Mouse (Mus musculus) embryo, embryonic 10 days (tissue): ENCODE measurements at regions not wholly inside any gene's neighbourhood (a gene's known extent, or its start where the extent isn't known, plus 50 kb on each side); places are given as distances from the start of the nearest gene placed in this dataset.
"Not testable (repeated sequence)": the region's sequence is repeated elsewhere in the genome, so short reads cannot be mapped to it uniquely, and the experiment has no call there.

ENCODE experiments used
- DNase-seq: peaks from one replicate; pipeline ENCODE4 v3.0.0-alpha.2; 2015; ENCODE audit warnings: low spot score

DNA sequence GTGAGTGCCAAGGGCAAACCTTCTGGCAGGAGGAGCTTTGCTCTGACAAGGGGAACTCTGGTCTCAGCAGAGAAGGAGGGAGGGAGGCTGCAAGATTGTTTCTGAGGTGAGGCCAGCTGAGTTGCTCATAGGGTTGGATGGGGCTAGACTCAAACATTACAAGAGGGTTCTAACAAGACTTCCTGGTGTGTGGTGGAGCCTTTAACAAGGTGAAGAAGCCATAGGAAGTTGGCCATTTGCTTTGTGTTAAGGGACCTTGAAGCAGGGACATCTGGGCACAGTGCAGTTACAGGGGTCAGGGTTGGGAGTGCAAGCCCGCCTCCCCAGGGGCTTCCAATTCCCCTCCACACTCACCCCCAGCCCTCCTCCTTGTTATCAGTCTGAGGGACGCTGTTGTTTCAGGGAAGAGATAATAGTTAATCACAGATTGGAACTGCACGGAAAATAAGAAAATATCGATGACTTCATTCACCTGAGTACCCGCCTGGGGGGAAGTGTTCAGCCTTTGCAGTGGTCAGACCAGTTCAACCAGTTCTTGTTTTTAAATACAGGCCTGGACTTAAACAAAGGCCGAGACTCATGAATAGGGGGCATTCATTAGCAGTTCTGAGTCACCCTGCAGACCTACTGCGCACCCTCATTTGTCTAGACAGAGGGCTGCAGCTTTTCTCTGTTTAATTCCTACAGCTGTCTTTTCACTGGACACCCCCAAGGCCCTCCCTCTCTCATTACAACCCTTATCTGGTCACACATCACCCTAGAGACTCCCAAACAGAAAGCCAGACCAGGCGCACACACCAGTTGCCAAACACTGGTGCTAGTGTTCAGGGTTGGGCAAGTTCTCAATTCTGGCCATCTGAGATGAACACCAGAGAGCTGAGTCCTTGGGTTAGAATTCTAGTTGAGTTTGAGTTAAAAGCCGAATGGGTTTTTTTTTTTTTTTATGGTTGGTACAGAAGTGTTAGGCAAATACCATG lies 139.5 kb downstream of the Bcl2l11 start:
- DNase-seq, result no peak

DNA sequence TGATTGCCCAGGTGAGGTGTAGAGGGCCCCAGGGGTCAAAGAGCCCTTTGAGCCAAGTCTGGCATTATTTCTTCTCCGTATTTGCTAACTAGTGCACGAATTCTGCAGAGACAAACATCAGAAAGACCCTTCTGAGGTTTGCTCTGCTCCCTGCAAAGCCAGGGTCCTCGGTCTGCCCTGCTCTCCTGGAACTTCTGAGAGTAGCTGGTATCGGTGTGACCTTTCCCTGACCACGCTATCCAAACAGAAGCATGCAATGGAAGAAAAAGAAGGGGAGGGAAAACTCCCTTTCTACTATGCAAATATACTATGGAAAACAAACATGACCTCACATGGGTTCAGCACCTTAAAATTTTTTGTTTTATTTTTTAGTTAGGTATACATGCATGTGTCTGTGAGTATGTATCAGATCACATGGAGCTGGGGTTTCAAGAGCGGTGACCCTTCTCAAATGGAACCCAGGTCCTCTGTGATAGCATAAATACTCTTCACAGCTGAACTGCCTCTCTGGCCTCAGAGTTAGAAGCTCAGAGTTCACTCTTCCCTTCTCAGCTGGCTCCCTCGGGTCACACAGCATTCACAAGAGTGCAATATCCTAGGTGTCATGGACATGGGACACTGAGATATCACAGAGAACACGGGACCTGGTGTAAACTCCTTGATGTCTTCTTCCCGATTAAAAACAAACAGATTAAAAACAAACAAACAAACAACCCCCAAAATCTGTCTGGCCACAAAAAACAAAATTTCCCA lies 144.7 kb downstream of the Bcl2l11 start:
- no peak for DNase-seq

DNA sequence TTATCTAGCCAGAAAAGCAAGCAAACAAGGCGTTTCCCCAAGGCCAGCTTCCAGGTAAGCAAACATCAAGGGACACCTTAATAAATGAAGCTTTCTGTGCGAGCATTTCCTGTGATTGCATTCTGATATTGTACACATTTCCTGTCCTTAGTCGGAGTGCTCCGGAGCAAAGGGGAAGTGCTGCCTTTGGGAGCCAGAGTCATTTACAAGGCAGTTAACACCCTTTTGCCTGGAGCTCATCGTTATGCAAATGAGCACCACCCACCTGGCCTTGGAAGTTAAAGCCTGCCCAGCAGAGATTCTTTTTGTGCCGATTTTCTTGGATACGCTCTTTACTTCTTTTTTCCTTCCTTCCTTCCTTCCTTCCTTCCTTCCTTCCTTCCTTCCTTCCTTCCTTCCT lies 147.0 kb downstream of the Bcl2l11 start:
- DNase-seq, result no peak

DNA sequence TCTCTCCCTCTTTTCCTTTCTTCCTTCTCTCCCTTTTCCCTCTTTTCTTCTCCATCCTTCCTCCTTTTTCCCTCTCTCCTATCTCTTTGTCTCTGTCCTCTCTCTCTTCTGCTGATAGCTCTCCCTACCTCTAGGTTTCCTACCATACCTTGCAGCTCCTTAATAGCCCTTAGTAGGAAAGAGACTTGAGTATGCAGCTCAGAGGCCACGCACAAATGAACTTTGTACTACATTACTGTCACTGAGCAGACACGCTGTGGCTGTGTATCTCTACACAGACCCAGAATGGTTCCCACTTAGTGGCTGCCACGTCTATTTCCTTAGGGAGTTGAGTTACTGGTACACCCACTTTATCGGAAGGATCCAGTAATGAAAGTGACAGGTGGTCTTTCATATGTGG lies 147.5 kb downstream of the Bcl2l11 start:
- no peak for DNase-seq

DNA sequence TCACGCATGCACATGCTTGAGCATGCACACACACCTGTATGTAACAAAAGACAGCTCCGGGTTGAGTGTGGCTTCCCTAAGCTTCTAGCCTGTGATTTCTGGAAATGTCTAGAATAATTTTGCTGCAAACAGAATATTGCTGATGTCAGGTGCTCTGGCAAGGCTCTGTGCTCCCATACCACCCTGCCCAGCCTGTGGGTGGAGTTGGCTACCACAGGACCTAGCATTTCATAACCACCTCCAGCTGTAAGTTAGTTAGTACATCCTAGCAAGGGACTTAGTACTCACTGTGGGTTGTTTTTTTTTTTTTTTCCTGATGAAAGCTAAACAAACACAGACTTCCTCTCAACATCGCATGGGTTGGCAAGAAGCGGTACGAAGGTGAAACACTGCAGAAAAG lies 150.5 kb downstream of the Bcl2l11 start:
- DNase-seq, result no peak

DNA sequence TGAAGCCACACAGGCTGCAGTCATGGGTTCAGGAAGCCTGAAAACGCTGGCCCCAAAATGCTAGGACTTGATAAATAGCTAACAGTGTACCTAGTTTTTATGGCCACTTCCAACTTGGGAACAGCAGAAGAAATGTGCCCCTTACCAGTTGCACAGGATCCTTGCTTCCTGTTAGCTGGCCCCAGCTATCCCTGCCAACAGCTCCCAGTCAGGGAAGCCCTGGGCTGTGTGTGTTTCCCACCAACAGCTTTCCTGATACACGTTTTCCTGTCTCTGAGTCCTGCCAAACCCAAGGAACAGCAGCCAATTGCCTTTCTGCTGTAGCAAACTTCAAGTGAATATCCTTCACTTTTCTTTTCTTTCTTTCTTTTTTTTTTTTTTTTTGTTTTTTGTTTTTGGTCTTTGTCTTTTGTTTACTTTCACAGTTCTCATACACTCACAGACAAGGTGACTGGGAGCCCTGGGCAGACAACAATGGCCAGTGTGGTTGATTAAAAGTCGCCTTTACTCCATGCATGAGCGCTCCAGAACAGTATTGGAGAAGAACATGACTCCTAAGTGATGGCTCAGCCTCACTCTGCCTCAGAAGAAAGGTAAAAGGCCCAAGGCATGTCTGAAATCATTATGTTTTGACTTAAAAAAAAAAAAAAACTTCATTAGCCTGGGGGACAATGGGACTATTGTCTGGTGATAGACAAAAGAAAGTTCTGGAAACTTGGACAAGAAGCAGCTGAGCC lies 151.7 kb downstream of the Bcl2l11 start:
- peak; percentile 41 for DNase-seq

DNA sequence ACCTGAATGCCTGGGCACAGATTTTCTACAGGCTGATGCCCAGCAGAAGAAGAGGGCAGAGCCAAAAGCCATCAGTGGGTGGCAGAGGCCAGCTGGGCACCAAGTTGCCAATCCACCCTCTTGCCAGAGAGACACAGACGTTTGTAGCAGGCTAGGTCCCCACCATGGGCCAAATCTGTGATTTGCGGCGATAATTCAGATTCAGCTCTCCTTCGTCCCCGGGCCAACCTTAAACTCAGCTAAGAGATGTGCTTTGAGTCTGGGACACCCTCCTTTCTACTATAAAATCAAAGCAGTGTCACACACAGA lies 152.2 kb downstream of the Bcl2l11 start:
- DNase-seq, result no peak

DNA sequence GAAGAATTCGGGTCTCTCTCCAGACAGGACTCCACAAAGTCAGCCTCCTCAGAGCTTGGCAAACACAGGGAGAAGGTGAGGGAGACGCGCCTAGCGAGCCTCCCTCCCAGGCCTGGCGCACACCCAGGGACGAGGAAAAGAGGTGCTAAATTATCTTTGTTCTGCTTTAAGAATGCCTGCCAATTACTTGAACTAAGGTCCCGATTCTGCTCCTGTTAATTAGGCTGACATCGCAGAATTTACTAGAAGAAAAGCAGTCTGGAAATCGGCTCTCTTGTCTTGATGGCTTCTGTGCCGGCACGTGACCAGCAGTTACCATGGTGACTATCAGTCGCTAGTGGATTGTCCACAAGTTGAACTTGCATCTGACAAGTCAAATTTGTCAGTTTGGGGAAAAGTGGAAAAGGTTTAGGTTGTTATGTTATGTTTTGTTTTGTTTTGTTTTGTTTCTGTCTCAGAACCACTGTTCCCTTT lies 152.8 kb downstream of the Bcl2l11 start:
- DNase-seq, result peak; percentile 65

DNA sequence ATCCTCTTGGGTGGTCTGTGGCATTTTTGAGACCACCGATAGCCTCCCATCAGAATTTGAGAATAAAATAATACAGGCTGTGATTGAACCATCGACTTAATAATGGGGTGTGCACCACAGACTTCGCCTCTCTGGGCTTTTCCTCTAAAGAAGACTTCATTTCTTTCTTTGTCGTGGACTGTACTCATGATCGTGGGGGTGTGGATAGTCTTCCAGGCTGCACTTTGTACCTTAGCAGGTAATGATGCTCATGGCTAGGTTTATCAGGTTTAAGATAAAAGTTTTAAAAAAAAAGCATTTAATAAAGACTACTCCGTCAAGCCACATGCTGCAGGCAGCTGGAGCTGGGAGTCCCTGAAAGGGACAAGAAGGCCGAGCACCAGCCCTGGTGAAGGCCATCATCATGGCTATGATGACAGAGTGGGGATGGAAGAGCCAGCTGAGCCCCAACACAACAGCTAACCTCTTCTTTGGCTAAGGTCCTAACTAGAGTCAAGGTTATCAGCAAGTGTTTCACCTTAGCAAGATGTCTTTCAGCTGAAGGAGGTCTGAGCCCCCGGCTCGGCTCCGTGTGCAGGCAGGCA lies 153.4 kb downstream of the Bcl2l11 start:
- DNase-seq, result no peak

DNA sequence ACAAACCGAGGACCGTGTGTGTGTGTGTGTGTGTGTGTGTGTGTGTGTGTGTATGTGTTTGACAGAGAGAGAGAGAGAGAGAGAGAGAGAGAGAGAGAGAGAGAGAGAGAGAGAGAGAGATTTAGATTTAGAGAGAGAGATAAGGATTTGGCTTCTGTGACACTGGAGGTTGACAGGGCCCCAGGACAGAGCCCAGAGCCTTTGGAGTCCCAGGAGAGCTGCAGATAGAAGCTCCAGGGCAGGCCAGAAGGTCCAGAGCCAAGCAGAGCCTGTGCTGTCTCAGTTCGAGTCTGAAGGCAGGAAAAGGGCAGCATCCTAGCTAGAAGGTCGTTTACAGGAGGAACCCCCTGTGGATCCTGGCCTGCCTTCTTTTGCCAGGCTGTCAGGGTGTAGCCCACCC lies 156.8 kb downstream of the Bcl2l11 start:
- DNase-seq, result no peak

DNA sequence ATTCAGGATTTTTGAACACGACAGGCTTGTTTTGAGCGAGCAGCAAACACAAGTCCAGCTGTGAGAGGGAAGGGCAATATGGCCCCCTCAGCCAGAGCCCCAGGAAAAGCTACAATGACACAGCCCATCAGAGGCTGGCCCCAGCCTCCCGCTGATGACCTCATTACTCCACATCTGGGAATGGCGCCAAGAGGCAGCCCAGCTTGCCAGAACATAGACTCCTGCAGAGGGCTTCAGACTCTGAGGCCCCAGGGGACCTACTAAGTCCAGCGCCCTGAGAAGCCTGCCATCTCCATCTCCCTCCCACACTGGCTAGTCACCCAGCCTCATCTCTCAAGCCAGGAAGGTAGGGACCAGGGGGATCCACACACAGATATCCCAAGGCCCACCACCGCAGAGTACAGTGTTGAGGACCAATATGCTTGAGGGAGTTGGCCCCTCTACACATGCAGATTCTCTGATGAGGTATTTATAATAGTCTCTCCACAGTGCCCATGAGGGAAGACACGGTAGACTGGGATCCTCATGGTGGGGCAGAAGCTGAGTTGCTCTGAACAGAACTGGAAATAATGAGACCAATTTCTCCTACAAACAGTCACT lies 159.1 kb downstream of the Bcl2l11 start:
- DNase-seq, result no peak

DNA sequence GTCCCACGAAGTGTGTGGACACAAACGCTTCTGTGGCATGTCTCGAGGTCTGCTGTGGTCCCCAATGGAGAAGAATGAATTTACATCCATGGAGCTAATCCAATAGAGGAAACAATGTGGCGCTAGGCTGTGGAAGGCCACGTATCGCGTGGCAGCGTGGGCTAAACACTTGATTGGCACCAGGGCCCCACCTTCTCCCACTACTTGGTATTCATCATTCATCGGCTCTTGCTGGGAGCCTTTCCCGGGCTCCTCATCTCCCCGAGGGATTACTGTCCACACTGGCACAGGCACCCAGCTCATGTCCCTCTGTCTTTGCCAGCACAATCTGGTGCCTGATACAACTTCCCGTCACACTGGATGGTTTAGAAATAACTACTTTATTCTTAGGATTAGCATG lies 159.6 kb downstream of the Bcl2l11 start:
- no peak for DNase-seq

DNA sequence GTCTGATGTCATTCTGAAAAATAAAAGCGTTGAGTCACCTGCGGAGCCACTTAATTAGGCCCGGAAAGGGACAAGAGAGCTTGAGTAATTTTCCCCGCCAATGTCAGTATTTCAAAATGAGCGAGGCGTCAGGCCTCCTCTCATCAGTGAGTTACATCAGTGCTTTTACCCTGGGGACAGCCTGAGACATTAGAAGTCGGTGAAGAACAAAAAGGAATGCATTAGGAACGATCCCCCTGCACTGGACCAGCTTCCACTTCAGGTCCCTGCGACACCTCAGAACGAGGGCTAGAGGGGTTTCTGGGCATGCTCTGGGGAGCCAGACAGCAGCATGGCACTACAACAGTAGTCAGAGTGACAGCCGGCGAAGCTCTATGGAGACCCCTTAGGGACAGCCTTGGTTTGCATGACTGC lies 162.3 kb downstream of the Bcl2l11 start:
- no peak for DNase-seq

DNA sequence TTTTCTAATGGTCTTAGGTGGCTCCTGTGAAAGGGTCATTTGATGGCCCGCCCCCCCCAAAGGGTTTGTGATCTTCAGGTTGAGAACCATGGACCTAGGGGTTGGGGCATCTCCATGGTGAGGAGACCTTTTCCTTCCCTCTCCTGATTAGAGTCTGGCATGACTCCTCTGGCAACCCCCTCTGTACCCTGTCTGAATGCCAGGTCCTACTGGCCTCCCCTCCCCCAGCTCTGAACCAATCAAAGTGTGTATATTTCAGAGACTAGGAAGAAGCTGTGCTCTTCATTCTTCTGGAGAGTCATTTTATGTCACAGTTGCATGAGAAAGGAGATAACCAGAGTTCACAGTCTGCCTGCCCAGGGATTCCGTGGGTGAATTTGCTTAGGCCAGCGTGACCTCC lies 164.8 kb downstream of the Bcl2l11 start:
- DNase-seq, result no peak

DNA sequence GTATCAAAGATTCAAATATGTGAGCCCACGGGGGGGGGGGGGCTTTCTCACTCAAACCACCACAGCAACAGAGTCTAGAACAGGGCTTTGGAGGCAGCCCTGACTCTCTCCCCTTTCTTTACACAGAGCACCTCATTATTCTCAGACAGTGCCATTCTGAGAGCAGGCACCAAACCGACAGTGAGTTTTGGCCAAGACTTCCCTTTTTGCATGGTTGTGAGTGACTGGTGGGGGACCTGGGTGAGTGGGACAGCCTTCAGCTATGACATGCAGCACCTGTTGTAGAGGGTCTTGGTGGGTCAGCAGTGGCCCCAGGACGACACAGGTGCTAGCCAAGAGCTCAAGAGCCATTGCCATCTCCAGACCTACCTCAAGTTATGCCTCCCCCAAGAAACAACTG lies 168.8 kb downstream of the Bcl2l11 start:
- DNase-seq, result no peak

DNA sequence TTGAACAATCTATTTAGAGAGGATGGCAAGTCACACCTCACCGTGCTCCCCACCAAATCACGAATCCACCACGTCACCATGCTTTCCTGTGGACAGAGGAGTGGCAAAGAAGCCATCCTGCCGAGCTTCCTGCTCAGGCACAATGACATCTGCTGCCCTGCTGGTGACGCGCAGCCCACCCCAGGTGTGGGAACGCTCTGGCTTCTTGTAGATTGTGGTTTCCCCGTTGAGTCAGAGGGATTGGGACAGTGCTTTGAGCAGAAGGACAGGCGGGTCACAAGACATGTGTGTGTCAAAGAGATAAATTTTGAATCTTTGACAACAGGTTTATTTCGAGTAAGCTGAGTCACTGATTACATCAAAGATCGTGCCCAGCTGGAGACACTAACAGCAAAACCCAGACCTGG lies 169.2 kb downstream of the Bcl2l11 start:
- DNase-seq, result no peak

DNA sequence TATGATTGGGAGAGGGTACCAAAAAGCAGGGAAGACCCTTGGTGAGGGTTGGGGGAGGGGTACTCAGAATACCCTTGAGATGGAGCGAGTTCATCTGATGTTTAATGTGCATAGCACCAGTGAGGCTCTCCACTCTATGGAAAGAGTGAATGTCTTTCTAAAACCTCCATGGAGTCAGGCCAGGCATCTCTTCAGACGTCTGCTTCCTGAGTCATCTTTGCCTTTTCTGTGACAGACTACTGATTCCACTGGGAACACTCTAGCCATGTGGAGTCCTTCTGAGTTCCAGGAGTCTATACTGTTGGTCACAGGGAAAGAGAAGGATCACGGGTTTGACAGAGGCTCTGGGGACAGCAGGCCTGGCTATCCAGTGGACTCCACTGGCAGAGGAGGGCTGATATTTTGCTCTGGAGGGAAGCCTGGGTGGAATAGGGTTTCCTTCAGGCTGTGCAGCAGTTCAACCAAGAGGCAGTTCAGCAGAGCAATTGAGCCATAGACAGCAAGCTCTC lies 169.9 kb downstream of the Bcl2l11 start:
- no peak for DNase-seq

DNA sequence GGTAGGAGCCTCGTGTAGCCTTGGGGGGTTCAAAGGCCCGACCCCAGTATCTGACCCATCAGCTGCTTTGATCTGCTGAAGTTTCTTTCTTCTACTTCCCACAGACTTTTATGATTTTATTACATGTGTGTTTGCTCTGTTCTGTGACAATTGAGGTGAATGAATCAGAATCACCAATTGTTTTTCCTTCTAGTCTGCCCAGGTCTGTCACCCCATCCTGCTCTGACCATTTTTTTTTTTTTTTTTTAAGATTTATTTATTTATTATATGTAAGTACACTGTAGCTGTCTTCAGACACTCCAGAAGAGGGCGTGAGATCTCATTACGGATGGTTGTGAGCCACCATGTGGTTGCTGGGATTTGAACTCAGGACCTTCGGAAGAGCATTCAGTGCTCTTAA lies 170.6 kb downstream of the Bcl2l11 start:
- not testable (repeated sequence) for DNase-seq

DNA sequence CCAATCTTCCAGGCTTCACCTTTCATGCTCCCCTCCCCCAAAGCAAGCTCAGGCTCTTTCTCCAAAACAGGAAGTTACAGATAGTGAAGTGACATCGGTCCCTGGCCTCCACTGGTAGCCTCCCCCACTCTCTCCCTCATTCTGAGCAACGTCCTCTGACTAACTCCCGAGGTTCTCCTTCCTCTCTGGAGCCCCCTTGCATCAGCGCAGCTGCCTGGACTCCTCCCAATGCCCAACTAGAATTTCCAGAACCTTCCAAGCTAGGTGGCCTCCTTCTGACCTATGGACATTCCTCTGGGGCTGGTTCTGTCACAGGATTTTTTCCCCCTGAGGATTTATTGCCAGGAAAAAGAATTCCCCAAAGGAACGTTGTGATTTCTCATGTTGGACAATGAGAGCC lies 171.1 kb downstream of the Bcl2l11 start:
- DNase-seq, result peak; percentile 48

DNA sequence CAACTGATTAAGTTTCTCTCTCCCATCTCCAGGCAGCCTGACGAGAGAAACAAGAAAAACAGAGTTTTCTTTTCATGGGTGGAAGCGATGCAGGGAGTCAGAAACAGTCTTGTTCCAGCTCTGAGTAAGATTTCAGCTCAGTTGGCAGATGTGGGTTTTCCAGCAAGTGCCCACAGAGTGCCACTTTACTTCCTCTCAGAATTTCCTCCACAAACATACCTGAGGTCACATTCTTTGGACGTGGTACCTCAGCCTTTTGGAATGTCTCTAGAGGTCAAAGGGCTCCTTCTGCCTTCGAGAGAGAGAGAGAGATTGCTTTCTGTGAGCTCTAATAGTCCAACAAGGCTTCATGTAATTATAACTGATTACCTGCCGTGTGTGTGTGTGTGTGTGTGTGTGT lies 172.0 kb downstream of the Bcl2l11 start:
- DNase-seq, result peak; percentile 33

DNA sequence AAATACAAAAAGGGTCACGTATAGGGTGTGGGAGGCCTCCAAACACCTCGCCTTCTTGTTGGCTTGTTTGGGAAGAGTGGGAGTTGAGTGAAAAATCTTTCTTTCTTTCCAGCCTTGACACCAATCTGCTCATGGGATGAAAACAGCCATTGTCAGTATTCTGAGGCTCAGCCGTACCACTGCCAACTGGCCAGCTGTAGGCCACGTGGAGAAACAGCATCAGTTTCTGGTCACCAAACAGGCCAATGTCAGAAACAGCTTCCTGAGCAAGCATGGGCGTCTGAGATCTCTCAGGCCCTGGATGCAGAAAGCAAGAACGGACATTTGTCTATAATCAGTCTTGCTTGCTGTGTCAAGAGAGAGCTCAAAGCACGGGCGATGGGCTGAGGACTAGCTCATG lies 173.2 kb downstream of the Bcl2l11 start:
- DNase-seq, result no peak

DNA sequence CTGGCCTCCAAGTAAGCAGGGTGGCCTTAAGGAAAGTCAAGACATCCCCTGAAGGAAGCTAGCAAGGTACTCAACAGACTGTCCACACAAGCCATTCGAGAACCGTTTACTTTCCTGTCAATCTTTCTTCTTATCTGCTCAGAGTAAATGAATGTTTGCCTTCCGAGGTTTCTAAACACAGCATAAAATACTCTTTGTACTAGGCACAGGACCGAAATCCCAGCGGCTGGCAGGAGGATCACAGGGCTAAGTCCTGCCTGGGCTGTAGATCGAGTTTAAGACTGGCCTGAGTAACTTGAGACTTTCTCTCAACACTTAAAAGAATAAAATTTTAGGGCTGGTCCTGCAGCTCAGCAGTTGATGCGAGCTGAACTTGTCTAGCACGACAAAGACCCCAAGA lies 175.9 kb downstream of the Bcl2l11 start:
- peak; percentile 43 for DNase-seq
